Mouse (Mus musculus) lung, embryonic 14.5 days (tissue): ENCODE results near the gene Vmn2r28. TPM values are rescaled to one million over a fixed set of nuclear protein-coding genes. Genes with fewer than 3 reads are reported as not detected.
"Not testable (repeated sequence)": the region's sequence is repeated elsewhere in the genome, so short reads cannot be mapped to it uniquely, and the experiment has no call there.

Source experiments
- ATAC-seq: fragments of 200-750 bp; cut with Nextera tagmentation; 2 replicates; pipeline ENCODE4 v1.8.0; 2017; ENCODE audit warnings: mild to moderate bottlenecking, moderate TSS enrichment, moderate library complexity; ENCODE audit not compliant: insufficient read depth
- DNase-seq: peaks from one replicate; pipeline ENCODE4 v3.0.0-alpha.2; 2015
- H3K27ac ChIP-seq: fragments of 300-500 bp; sonication (generic); 2 replicates; pipeline ENCODE4 v1.5.1; 2014; ENCODE audit warnings: low read depth, mild to moderate bottlenecking, moderate library complexity
- H3K27me3 ChIP-seq: fragments of 300-500 bp; sonication (generic); 2 replicates; pipeline ENCODE4 v1.6.1; 2014; ENCODE audit warnings: low read length, control low read depth; ENCODE audit not compliant: insufficient read depth
- H3K36me3 ChIP-seq: fragments of 300-500 bp; sonication (generic); 2 replicates; pipeline ENCODE4 v1.6.1; 2014; ENCODE audit warnings: control low read depth; ENCODE audit not compliant: insufficient read depth
- H3K4me1 ChIP-seq: fragments of 300-500 bp; sonication (generic); 2 replicates; pipeline ENCODE4 v1.6.1; 2014; ENCODE audit warnings: antibody characterized with exemption, control low read depth; ENCODE audit not compliant: insufficient read depth
- H3K4me2 ChIP-seq: fragments of 300-500 bp; sonication (generic); 2 replicates; pipeline ENCODE4 v1.6.1; 2014; ENCODE audit warnings: mild to moderate bottlenecking
- H3K4me3 ChIP-seq: fragments of 300-500 bp; sonication (generic); 2 replicates; pipeline ENCODE4 v1.5.1; 2014; ENCODE audit warnings: low read depth, low read length
- H3K9ac ChIP-seq: fragments of 300-500 bp; sonication (generic); 2 replicates; pipeline ENCODE4 v1.6.1; 2014
- H3K9me3 ChIP-seq: fragments of 300-500 bp; sonication (generic); 2 replicates; pipeline ENCODE4 v1.6.1; 2016; ENCODE audit warnings: low read depth, low read length, control low read depth
- CTCF ChIP-seq: IDR thresholded peaks from 2 replicates; pipeline ENCODE4 v1.5.1; 2016; ENCODE audit warnings: antibody characterized with exemption, low read depth
- WGBS: fragments of 180-500 bp; shearing (Covaris S2); extraction: QIAGEN DNeasy Blood & Tissue Kit; methylation state at CpG from one replicate; pipeline ENCODE4 v1.1.7; 2014; 5-methylcytosine and 5-hydroxymethylcytosine counted together
- polyA plus RNA-seq: library from polyadenylated mRNA; unstranded; fragments of >200 nt; fragmentation: Nextera tagmentation; extraction: Ambion mirVana; gene quantifications from 2 replicates; pipeline ENCODE4 v1.2.1, GENCODE M21; 2014

Gene Vmn2r28
- polyA plus RNA-seq = not detected in 2 replicates

DNA sequence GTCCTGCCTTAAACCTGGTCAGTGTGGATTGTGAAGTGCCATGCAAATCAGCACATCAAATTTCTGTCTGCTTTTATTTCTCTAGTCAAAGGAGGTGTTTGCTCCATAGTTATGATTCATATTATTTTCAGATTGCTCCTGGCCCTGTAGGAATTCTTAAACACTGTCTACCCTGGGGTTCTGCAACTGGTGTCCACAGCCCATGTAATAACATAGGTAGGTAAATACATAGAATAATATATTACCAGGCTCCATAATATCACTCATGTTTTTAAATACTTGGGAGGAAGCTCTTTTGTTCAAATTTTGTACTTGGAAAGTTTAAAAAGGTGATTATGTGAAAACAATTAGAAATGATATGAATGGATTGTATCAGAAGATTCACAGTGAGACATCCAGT lies at the start of gene Vmn2r28:
Gene Vmn2r28, minus strand, starts transcription at position 101 of the 400 bp plus-strand sequence.
- not testable (repeated sequence) for H3K9ac ChIP-seq, H3K27ac ChIP-seq, ATAC-seq

DNA sequence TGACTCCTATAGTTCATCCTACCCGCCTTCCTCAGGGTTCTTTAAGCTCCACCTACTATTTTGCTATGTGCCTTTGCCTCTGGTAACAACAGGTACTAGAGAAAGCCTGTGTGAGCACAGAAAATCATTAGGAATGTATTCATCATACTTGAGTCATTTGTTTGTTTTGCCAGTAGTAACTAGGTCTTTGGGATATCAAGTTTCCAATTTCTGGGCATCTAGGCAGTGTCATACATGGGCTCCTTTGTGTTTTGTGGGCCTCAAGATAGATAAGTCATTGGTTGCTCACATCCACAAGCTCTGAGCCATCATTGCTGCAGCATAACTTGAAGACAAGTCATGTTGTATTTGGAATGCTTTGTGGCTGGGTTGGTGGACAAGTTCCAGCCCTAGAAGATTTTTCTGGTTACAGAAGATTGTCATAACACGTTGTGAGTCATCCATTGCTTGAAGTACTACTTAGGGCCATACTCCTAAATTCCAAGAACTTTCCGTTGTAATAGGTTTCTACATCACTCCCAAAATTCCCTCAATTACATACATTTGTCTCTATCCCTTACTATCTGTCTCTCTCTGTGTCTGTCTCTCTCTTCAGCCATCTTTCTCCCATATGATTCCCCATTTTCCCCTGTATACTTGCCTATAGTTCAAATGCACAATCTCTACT lies 47.1 kb upstream of the Vmn2r28 start:
- 51% methylated on average over 3 of the region's 3 CpGs for WGBS
- ATAC-seq, DNase-seq, H3K36me3 ChIP-seq, H3K27me3 ChIP-seq, H3K4me2 ChIP-seq, H3K27ac ChIP-seq, H3K4me1 ChIP-seq, H3K4me3 ChIP-seq, H3K9me3 ChIP-seq, H3K9ac ChIP-seq: not testable (repeated sequence)

More for the DNA sequence above, at the start of gene Vmn2r28:
- not testable (repeated sequence) for H3K36me3 ChIP-seq, H3K4me3 ChIP-seq, H3K9me3 ChIP-seq, H3K4me2 ChIP-seq, H3K27me3 ChIP-seq, DNase-seq, H3K4me1 ChIP-seq

DNA sequence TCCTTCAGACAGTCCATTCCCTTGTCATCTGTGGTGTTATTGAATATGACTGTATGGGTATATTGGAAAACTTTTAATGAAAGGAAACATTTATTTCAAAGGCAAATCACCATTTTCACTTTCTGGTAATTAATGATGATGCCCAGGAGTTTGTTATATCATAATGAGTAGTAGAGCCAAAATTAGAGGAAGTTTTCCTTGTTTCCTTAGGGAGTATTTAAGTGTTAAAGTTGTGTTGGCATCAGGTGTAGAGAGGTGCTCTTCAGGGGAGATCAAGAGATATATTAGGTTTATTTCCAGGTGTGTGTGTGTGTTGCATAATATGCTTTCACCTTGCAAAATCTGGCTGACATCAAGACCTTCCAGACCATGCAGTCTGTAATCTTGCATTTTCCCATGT lies 37.1 kb downstream of the Vmn2r28 start, which contains the start of gene Vmn1r59:
Gene Vmn1r59, minus strand, starts transcription at position 101 of the 400 bp plus-strand sequence.
- no peak for DNase-seq
- H3K36me3 ChIP-seq = no peaks in the 10 kb centered on the region
- no peak for TF ChIP-seq CTCF

DNA sequence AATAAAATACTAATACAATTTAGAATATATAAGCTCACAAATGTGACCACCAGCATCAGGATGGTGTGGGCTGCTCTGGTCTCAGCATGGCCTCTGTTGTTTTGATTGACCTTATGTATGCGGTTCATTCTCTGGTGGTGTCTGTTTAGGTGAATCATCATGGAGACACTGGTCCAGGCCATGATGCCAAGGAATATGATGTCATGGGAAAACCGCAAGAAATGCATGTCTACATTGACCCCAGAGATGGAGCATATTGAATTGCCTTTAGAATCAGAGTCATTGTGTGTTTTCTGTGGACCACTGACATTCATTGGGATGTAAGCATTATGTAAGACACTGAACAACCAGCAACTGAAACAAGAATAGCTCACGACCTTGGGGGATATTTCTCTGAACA lies 39.7 kb downstream of the Vmn2r28 start:
- not testable (repeated sequence) for H3K4me2 ChIP-seq, H3K27me3 ChIP-seq, H3K36me3 ChIP-seq, H3K9me3 ChIP-seq, H3K4me3 ChIP-seq, H3K9ac ChIP-seq, H3K27ac ChIP-seq, ATAC-seq, DNase-seq, H3K4me1 ChIP-seq
- 61% methylated on average over 3 of the region's 3 CpGs for WGBS

More for the DNA sequence above, 37.1 kb downstream of the Vmn2r28 start, which contains the start of gene Vmn1r59:
- no peak within 1 kb of the TSS for H3K4me2 ChIP-seq
- H3K27me3 ChIP-seq = no peaks in the 10 kb centered on the region
- ATAC-seq = no peak
- no peaks in the 10 kb centered on the region for H3K4me1 ChIP-seq
- no peak within 1 kb of the TSS for H3K27ac ChIP-seq
- H3K9me3 ChIP-seq = 0 out of 2 replicates have a peak, but pooled peaks cover 6% of the 10 kb centered on the region
- no peak within 1 kb of the TSS for H3K9ac ChIP-seq
- no peak within 1 kb of the TSS for H3K4me3 ChIP-seq

DNA sequence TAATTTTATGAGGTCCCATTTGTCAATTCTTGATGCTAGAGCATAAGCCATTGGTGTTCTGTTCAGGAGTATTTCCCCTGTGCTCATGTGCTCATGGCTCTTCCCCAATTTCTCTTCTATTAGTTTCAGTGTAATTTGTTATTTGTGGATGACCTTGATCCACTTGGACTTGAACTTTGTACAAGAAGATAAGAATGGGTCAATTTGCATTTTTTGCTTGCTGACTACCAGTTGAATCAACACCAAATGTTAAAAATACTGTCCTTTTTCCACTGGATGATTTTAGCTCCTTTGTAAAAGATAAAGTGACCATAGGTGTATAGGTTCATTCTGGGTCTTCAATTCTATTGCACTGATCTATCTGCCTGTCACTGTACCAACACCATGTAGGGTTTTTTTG lies 45.1 kb downstream of the Vmn2r28 start:
- Histone ChIP-seq H3K27me3 (no peaks in the 10 kb centered on the region), H3K36me3 (no peaks in the 10 kb centered on the region), H3K27ac (no peak overlapping the region), H3K4me1 (no peaks in the 10 kb centered on the region), H3K4me3 (no peak overlapping the region), H3K4me2 (no peak overlapping the region), H3K9ac (no peak overlapping the region), H3K9me3 (no peaks in the 10 kb centered on the region)
- TF ChIP-seq CTCF = no peak
- ATAC-seq (no peak), DNase-seq (no peak)

Other genes with a start within 250 kb of the Vmn2r28 start
- not detected in 2 replicates for gene Gm5065, start 143.4 kb downstream of the Vmn2r28 start, polyA plus RNA-seq
- not detected in 2 replicates for gene Nlrp2, start 142.9 kb downstream of the Vmn2r28 start, polyA plus RNA-seq
- not detected in 2 replicates for gene Vmn1r58, start 80.6 kb downstream of the Vmn2r28 start, polyA plus RNA-seq
- gene Vmn1r59, start 37.2 kb downstream of the Vmn2r28 start, polyA plus RNA-seq = not detected in 2 replicates
- not detected in 2 replicates for gene Vmn1r60, start 53.4 kb upstream of the Vmn2r28 start, polyA plus RNA-seq
- not detected in 2 replicates for gene Vmn1r61, start 119.3 kb upstream of the Vmn2r28 start, polyA plus RNA-seq
- gene Vmn1r62, start 179.7 kb upstream of the Vmn2r28 start, polyA plus RNA-seq = not detected in 2 replicates